Mouse (Mus musculus) liver (tissue): ENCODE data around the gene St5.

Experiments
- DNase-seq: peaks from one replicate; pipeline ENCODE4 v3.0.0-alpha.2; 2020; ENCODE audit warnings: mixed read lengths

St5 gene

DNA sequence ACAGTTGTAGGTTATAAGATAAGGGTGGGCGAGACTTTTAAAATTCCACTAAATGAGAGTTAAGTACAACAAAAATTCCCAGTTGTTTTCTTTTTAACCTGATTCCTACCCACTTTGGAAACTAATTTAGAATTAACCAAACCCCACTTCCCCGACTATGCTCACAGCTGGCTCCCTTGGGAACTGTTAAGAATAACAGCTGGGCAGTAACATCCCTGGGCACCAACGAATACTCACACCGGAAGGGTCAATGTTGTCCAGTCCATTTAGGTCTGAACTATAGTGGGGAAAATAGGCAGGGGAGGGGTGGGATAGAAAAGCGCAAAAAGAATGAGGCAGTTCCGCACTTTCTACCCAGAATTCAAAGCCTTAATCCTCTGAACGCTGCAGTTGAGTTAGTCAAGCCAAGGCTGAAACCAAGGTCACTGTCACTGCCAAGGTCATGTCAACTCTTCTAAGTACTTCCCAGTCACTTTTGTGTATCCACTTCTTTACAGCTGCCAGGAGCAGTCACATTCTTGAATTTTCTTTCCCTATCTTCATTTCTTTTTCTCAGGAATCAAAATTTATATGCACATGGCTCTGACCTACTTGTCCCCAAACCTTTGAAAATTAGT lies 96.3 kb downstream of the St5 start:
- DNase-seq = no peak

DNA sequence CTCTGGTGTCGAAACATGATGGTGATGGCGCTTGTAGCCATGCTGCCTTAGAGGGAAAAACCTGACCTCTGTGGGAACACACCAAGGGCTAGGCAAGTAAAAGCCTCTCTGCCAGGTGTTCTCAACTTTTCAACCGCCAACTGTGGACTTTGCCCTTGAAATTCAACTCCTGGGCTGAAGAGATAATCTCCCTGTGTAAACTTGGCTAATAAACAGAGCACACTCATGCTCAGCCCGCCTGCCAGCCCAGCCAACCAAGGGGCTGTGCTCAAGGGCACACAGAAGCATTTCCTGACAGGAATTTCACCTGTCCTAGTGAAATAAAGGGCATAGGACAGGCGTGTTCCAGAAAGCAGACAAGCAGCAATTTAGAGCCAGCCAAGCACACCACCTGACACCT lies 100.8 kb downstream of the St5 start:
- peak; percentile 72 for DNase-seq

DNA sequence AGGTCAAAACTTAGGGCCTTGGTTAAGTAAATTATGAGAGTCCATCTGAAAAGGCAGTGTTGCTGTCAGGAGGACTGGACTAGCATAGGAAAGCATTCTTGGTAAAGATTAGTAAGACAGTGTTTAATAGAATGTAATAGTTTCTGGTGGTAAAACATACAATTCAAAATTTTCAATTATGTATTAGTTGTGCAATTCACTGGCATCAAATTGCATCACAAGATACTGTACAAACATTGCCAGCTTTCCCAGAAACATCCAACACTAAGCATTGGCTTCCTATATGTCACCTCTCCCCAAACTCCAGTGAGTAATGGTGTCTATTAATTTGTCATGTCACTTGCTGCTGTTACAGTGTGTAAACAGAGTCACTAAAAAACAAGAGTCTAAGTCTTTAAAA lies 101.4 kb downstream of the St5 start:
- no peak for DNase-seq

DNA sequence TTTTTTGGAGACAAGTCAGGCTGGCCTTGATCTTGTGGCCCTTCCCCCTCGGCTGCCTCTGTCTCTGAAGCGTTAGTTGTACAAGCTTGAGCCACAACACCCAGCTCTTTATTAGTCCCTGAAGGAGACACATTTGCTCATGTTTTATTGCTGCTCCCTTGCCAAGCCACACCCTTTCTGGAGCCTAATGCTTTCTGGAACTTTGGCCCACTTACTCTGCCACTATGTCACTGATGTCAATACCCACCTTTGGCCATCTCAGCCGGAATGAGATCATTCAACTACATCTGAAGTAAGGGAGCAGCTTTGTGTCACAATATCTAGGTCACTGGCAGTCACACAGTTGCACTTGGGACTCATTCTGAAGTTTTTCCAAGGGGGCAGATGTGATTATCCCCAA lies 102.7 kb downstream of the St5 start:
- DNase-seq = peak; percentile 27

DNA sequence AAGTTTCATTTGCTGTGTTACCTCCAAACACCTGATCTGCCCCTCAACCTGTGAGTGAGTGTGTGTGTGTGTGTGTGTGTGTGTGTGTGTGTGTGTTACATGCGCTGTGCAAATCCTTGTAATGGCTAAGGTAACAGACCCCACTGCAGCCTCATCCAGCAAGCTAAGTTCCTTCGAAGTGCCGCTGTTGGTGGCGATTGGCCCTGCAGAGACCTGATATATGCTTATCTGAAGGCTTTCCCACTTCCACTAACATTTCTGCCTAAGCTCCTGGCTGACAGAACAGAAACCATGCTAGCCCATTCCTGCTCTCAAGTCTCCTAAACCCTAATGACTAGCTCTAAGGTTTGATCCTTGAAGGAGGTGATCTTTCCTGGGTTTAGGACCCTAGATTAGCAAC lies 103.4 kb downstream of the St5 start:
- DNase-seq = peak; percentile 74

DNA sequence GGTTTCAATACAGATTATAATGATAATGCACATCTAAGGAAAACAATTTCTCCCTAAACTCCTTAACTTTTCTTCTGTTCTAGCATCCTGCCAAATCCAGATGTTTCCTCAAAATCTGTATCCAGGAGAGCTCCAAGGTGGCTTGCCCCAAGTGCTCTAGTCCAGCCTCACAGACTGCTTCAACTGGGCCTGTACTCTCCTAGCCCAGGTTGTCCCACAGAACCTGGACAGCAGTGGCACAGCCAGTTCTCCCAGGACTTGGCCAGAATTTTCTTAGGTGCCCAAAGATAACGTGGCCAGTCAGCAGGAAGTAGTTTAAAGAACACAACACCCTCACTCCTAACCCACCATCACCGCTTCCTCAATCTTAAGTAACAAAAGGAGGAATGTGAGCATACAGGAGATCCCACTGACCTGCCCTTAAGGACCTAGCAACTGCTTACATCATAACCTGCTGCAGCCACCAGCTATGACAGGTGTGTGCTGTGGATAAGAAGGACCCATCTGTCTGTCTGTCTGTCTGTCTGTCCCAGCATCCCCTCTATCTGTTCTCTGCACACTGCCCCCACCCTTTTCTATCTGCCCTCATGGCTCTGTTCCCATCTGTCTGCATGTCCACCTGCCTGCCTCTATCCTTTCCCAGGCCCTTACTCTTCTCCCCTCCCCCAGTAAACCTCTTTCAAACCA lies 108.4 kb downstream of the St5 start:
- DNase-seq = peak; percentile 85

DNA sequence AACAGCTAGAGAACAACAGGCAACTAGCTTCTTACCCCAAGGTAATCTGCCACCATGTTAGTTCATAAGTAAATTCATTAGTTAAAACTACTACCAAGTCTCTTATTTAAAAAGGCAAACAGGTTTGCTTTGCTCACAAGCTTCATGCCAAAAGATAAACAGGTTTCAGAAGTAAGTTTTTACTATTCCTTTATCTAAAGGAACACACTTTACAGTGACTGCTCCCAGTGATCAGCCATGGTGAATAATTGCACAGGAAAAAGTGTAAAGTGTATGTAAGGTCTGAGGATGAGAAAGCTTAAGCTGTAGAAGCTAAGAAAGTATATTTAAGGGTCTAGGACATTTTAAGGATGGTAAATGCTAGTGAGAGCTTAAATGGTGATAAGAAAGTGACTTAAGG lies 109.4 kb downstream of the St5 start:
- no peak for DNase-seq

DNA sequence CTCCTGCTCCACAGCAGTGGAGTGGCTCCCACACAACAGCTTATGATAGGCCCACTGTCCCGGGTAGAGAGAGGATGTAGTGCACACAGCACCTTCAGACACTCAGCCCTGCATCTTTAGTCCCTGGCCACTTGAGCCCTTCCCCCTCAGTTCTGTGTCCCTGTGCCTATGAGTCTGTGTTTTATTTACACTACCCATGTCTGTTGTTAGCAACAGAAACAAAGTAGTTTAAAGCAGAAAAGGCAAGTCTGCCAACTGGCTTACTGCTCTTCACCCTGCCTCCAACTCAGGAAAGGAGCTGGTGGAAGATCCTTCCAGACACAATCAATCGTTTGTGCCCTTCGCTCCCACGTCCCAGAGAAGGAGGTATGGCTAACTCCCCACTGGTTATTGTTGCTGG lies 111.2 kb downstream of the St5 start:
- no peak for DNase-seq

DNA sequence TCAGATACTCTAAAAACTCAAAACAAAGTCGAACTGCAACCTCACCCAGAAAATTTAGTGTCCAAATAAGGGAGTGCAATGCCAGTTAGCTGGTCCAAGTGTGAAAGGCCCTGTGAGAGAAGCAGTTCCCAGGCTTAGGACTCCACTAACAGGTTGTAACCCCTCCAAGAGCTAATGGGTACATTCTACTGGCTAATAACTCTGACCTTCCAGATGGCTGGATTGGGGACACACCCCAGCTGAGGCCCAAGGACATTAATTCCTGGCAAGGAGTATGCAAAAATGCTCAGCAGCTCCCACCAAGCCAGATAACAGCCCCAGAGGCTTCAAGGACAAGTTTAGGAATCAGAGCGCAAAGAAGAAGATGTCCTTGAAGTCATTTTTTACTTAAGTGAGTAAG lies 112.8 kb downstream of the St5 start:
- DNase-seq = no peak

DNA sequence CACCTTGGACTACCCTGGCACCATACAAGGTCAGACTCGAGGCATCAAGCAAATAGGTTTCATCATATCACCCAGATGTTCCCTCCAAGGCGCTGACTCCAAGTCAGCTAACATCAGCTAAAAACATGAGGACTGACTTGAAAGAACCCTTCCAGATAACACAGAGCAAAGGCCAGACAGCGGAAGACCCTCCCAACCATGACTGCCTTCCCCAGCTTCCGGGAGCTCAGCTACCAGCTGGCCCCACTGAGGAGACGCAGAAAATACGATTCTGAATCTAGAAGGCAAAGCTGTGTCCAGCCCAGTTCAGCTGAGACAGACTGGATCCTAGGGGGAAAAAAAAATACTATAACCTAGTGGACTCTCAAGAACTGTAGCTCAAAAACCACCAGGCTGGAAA lies 114.4 kb downstream of the St5 start:
- DNase-seq = peak; percentile 19

DNA sequence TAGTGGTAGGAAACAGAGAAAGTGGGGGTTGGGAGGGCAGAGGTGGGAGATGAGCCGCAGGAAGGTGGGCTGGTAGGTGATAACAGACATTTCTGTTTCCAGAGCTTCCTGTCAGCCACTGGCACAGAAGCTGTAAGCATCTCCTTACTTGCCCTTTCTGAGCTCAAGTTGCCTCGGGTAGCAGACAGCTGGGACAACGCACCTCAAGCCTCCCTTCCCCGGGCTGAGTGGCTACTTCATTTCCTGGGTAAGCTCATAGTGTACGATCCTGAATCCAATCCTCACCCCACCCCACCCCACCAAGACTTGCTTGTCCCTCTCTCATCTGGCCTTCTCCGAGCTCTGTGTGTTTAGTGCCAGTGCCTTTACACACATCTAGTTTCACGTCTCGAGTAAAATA lies 115.3 kb downstream of the St5 start:
- DNase-seq = no peak

DNA sequence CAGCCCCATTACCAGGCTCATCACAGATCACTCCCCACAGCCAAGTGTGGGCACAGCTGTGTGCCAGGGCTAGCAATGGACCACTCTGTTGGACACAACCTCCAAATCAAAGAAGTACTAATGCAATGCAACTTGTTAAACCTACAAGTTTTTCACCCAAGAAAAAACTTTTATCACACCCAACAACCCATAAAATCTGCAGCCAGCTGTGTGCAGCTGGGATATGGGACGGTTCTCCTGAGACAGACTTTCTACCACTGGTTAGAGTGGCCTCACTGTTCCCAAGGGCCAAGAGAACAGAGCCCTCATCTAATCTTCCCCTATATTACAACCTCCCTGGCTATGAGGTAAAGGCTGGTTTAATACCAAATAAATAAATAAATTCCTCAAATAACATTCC lies 118.9 kb downstream of the St5 start:
- DNase-seq = no peak

DNA sequence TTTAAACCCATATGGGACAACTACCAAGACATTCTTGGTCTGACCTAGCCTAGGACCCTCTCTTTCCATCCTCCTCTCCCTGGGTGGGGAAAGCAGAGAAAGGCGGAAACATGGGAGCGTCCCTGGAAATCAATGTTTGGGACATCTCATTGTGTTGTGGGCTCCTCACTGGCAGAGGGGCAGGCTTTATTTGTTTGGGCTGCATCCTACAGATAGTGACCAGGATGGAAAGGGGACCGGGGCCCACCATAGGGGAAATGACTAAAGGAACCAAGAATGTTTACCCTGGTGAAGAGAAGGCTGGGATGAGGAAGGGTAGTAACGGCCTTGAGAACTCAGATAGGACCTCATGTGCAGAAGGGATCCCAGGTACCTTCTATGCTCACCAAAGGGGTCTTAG lies 122.9 kb downstream of the St5 start:
- no peak for DNase-seq

DNA sequence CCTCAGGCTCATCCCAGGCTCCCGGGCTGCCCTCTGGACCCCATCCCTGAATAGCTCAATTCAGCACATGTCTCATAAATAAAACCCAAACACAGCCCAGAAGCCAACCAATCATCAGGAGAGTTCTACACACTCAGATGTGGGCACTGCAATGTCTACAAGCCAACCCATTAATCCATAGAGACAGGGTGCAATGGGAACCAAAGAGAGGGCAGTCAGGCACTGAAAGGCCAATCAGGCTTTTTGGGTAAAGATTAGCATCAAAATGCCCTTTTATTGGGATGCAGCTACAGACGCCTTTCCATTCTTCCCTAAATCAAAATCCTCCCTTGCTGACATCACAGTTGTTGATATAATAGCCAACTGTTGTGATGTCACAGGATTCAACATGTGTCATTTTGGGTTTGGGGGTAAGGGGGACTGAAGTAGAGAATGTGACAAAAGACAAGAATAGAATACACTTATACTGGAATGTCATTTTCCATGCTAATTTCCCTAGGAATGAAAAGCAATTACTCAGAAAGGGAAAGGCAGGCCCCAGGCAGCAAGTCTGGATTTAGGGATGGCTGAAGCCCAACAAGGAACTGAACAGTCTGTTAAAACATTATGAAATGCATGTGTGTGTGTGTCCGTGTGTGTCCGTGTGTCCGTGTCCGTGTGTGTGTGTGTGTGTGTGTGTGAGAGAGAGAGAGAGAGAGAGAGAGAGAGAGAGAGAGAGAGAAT lies 123.7 kb downstream of the St5 start:
- no peak for DNase-seq

DNA sequence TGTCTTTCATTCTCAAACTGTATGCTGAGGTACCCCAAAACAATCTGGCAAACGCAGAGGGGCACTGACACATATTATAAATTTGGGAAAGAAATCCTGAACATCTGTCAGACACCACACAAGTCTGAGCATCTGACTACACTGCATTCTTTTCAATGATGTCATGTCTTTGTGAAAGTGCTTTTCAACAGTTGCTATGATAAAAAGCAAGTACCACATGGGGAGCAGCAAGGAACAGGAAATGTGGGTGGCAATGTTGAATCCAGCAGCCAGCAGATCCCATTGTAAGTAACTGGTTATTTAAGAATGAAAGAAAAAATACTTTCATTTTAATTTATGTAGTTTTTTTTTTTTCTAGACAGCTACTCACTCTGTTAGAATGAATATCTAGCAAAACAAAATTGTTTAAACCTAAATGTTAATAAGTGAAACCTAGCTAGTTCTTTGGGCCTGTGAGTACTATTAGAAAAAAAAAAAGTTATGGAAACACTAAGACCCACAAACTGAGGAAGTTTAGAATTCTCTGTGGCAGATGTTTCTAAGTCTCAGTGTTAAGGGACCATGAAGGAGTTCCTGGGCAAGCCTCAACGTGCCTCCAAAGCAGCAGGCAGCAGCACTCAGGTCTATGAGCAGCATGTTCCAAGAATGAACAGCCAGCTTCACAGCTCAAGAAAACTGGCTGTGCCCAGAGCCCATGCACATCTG lies 124.4 kb downstream of the St5 start:
- DNase-seq = no peak

DNA sequence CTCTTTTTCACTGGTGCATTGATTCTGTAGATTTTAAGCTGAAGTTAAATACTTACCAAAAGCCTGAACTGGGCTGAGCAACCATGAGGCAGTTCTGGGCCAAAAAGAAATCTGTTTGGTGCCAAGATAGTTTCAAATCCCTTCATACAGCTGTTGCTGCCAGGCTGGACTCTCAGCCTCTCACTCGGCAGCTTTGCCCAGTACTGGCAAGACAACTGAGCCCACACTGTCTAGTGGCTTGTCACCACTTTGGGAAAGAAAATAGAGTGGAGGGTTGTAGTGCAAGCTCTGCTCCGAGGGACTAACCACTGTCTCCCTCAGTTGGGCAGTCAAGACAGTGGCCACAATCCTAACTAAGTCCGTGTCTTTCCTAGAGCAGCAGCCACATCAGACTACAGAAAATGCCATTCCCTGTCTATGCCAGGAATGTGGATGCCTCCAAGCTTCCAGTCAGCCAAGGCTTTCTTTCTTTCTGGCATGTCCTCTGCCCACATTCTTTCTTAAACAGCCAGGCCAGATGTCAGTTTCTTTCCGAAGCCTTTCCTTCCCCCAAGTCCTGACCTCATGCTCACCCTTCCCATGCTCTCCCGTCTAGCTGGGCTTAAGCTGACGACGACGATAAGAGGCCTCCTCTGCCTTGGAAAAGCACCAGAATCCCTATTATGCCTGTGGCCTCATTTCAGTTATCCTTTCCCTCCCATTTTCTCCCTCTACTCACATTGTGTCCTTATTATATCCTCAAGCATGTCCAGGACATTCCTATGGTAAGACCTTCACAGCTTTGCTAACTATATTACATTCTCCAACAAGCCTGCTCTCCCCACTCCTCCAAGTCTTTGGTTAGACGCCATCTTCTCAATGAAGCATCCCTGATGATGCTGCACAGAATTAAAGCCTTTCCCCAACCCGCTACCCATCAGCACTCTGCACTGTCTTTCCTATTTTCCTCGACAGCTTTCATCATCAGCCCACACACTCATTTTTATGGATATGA lies 126.8 kb downstream of the St5 start:
- no peak for DNase-seq

DNA sequence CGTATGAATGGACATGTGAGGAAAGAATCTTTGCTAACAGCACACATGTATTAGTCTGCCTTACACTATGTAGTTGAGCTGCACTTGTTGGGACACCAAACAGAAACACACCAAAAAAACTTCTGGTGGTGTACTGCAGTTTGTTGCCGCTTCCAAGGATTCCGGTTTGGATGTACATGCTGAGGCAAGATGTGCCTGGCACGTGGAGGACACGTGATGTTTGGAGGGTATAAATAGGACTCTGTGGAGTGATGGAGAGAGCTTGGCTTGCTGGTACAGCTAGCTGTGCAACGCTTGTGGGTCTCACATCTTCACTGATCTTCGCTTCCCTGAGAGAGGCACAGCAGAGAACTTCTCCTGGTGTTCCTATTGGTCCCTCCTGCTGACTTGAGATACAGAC lies 129.2 kb downstream of the St5 start:
- no peak for DNase-seq

DNA sequence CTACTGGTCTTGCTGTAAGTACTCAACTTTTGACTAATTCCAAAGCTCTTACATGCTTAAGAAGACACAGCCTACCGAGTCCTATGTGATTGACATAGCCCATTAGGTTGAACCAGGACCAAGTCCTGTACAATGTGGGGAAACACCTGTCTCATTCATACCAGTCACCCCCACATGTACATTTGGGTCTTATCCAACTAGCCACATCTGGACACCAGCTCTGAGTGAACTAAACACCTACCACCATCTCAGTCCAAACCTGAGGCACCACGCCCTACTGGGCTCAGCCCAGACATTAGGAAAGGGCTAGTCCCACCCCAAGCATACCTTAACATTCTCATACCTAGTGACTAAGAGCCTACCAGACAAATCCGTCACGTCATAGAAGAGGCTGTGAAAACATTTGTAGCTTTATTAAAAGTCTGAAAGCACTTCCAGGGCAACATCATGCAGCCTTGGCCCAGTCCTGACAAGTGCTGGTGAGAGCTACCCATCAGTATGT lies 135.0 kb downstream of the St5 start:
- DNase-seq = no peak

DNA sequence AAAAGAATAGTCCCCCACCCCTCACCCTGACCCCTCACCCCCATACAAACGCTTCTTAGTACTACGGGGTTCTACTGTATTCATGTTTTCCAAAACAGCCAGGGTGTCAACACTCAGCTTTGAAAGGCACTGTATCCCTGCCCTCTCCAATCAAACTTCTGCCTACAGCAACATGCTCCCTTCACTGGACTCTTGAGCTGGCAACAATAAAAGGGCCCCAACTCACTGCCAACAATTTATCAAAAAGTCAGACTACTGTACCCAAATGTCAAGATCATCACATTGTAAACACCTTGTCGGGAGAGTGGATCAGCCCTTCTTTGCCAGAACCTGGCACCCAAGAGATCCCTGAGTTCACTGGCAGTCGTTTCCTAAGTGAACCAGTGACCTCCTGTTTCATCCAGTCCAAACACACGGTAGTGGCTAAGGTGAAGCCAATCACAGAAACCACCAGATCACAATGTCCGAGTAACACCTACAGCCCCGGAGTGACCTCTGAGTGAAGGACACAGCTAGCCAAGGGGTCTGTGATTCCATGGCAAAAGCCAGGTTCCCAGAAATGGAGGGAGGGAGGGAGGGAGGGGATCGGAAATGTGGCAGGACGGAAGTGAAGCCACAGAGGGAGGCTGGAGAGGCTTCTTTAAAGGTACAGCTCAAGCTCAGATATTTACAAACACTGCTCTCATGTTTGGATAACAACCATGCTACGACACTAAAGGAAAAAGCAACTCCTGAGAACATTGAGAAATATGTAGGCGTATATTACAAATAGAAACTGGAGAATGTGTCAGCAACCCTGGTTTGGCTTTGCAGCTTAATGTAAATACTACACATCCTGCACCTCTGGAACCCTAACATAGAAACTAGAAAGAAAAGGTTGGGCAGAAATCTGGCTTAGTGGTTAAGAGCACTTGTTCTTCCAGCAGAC lies 136.3 kb downstream of the St5 start:
- no peak for DNase-seq

DNA sequence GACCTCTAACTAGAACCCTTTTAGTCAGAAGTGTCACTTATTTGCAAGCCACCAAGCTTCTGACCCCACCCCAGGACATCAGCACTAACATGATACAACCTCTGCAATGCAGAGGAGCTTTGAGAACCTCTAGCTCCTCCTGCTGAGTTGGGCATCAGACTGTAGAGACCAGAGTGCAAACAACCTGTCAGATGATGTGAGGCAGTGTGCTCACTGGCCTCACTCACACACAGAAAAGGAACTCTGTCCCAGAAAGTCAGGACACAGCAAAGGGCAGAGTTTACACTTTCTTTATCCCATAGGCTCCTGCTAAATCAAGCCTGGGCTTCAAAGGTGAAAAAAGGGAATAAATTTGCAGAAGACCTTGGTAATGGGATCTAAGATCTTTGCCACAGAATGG lies 137.1 kb downstream of the St5 start:
- DNase-seq = no peak

DNA sequence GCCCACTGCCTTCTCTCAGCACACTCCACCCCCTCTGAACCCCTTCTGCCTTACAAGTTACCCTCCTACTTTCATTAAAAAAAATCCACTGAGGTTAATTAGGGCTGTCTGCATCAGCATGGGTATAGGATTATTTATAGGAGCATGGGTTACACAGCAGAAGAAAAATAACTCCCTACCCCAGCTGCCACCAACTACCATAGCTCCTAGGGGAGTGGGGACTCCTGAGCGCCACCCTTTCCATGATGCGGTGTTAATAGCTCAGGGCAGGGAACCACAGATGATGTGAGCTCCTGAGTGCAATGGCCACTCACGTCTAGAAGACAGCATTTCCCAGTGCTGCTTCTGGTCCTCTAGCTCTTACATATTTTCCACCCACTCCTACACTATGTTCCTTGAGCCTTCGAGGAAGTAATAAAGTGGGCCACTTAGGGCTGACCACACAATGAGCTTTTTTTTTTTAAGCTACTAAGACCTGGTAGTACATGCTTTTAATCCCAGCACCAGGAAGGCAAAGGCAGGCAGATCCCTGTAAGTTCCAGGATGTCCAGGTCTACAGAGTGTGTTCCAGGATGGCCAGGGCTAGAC lies 139.5 kb downstream of the St5 start:
- DNase-seq = no peak
